Mouse (Mus musculus) Patski (cell line): ENCODE measurements at regions not wholly inside any gene's neighbourhood (a gene's known extent, or its start where the extent isn't known, plus 50 kb on each side); places are given as distances from the start of the nearest gene placed in this dataset.

Experiments used
- ATAC-seq: fragments of 100-300 bp; one replicate; pipeline ENCODE4 v1.8.0; 2021
- CTCF ChIA-PET: fragments of 350-600 bp; sonication (Branson Sonifier 250); formaldehyde crosslinking; loops from one replicate; lab custom pipeline; 2022; ENCODE audit warnings: inconsistent platforms; lab: Charles Lee
- POLR2A ChIA-PET: fragments of 350-600 bp; sonication (Branson Sonifier 250); formaldehyde crosslinking; loops from one replicate; lab custom pipeline; 2022; ENCODE audit warnings: antibody characterized with exemption, inconsistent platforms; lab: Charles Lee
- DNase-seq: peaks from one replicate; pipeline ENCODE4 v3.0.0-alpha.2; 2011; ENCODE audit warnings: low read depth, low spot score
- H3K27me3 ChIP-seq: fragments of 371-371 bp; one replicate; pipeline ENCODE4 v1.5.1; 2021
- CTCF ChIP-seq: fragments of 100-300 bp; IDR thresholded peaks from one replicate; pipeline ENCODE4 v1.5.1; 2021
- in situ Hi-C: fragments of 300-500 bp; cut with MboI; formaldehyde crosslinking; loops from 3 replicates; pipeline ENCODE4 v1.11.1; 2018; ENCODE audit warnings: low pct_unique_long_range_greater_than_20kb, mixed read lengths

GRCm38 (mm10) chr13:53807791-53808525 lies 247.5 kb downstream of the Drd1 start:
- ChIA-PET POLR2A (no interaction called here), CTCF (no interaction called here)
- H3K27me3 ChIP-seq = peaks cover 15% of the 10 kb centered on the region
- no peak for TF ChIP-seq CTCF
- no peak for ATAC-seq
- in situ Hi-C loops = loop anchor here (25.0 kb wide), 1 partner anchor 629 kb away; no protein-coding TSS in a partner anchor
- DNase-seq = no peak

GRCm38 (mm10) chr13:53805872-53806271 lies 249.6 kb downstream of the Drd1 start:
- no peak for DNase-seq
- in situ Hi-C loops = loop anchor here (25.0 kb wide), 1 partner anchor 631 kb away; no protein-coding TSS in a partner anchor
- no peak for ATAC-seq
- CTCF ChIA-PET = no interaction called here
- peaks cover 11% of the 10 kb centered on the region for H3K27me3 ChIP-seq
- no peak for TF ChIP-seq CTCF
- POLR2A ChIA-PET = interaction anchor here (0.6 kb wide), 1 partner anchor 515 kb away, joined by 4 read pairs; no protein-coding TSS in a partner anchor

DNA sequence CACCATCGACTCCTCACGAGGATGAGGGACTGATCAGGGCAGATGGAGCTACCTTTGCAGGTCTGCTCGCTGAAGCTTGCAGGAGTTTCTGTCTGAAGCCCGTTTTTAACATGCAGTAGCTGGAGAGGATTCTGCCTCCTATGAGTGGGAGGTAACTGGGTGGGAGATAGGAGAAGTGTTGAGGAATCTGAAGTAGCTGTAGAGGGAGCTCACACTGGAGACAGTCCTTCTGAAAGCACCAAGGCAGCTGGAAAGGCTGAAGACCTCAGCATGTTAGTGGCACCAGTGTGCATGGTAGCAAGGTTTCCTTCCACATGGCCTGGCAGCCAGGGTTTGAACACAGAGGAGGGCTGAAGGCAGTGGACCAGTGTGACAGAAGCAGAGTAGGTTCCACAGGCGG lies 254.5 kb downstream of the Drd1 start:
- in situ Hi-C loops = loop anchor here (25.0 kb wide), 1 partner anchor 636 kb away; no protein-coding TSS in a partner anchor
- DNase-seq = no peak
- TF ChIP-seq CTCF = no peak
- ChIA-PET CTCF (no interaction called here), POLR2A (no interaction called here)
- peaks cover 8% of the 10 kb centered on the region for H3K27me3 ChIP-seq
- no peak for ATAC-seq

- ATAC-seq (no peak), DNase-seq (no peak)
- ChIA-PET CTCF (no interaction called here), POLR2A (no interaction called here)
- in situ Hi-C loops = no loop called here
- H3K27me3 ChIP-seq = peaks cover 36% of the 10 kb centered on the region
- TF ChIP-seq CTCF = no peak
These were observed 266.7 kb downstream of the Drd1 start for GRCm38 (mm10) chr13:53788809-53789208.

GRCm38 (mm10) chr13:53783492-53783891 lies 272.0 kb downstream of the Drd1 start:
- in situ Hi-C loops = loop anchor here (5.0 kb wide), 1 partner anchor 274 kb away; the partner anchor contains the start of gene Drd1
- TF ChIP-seq CTCF = peak; percentile 81
- peaks cover 39% of the 10 kb centered on the region for H3K27me3 ChIP-seq
- ATAC-seq = peak; percentile 76
- CTCF ChIA-PET = interaction anchor here (0.7 to 1.7 kb wide), 2 partner anchors 268 to 275 kb away, joined by 4 to 5 read pairs; no protein-coding TSS in a partner anchor
- DNase-seq = no peak
- POLR2A ChIA-PET = no interaction called here

- peaks cover 11% of the 10 kb centered on the region for H3K27me3 ChIP-seq
- DNase-seq (no peak), ATAC-seq (no peak)
- ChIA-PET CTCF (no interaction called here), POLR2A (no interaction called here)
- in situ Hi-C loops = no loop called here
- TF ChIP-seq CTCF = peak; percentile 55
These were observed 276.4 kb downstream of the Drd1 start for GRCm38 (mm10) chr13:53779150-53779549.

GRCm38 (mm10) chr13:53776421-53776820 lies 279.1 kb downstream of the Drd1 start:
- in situ Hi-C loops = no loop called here
- peaks cover 17% of the 10 kb centered on the region for H3K27me3 ChIP-seq
- DNase-seq (no peak), ATAC-seq (peak; percentile 35)
- ChIA-PET CTCF (no interaction called here), POLR2A (no interaction called here)
- no peak for TF ChIP-seq CTCF

- peak; percentile 82 for TF ChIP-seq CTCF
- DNase-seq = no peak
- POLR2A ChIA-PET = no interaction called here
- H3K27me3 ChIP-seq = peaks cover 17% of the 10 kb centered on the region
- CTCF ChIA-PET = no interaction called here
- in situ Hi-C loops = no loop called here
- peak; percentile 67 for ATAC-seq
These were observed 279.8 kb downstream of the Drd1 start for GRCm38 (mm10) chr13:53775687-53776086.

- peaks cover 9% of the 10 kb centered on the region for H3K27me3 ChIP-seq
- ATAC-seq = peak; percentile 88
- DNase-seq = no peak
- ChIA-PET POLR2A (no interaction called here), CTCF (interaction anchor here (0.6 to 1.2 kb wide), 4 partner anchors 9 to 338 kb away, joined by 3 read pairs; no protein-coding TSS in a partner anchor)
- peak; percentile 92 for TF ChIP-seq CTCF
- in situ Hi-C loops = loop anchor here (5.0 kb wide), 2 partner anchors 92 to 307 kb away; no protein-coding TSS in a partner anchor
These were observed 290.8 kb downstream of the Drd1 start for GRCm38 (mm10) chr13:53764613-53765243.

GRCm38 (mm10) chr13:53757576-53758237 lies 284.8 kb upstream of the Msx2 start:
- no peak for DNase-seq
- POLR2A ChIA-PET = no interaction called here

More at GRCm38 (mm10) chr13:53757576-53758237, 284.8 kb upstream of the Msx2 start:
- CTCF ChIA-PET = no interaction called here
- peaks cover 6% of the 10 kb centered on the region for H3K27me3 ChIP-seq
- in situ Hi-C loops = no loop called here
- ATAC-seq = no peak
- TF ChIP-seq CTCF = no peak
